Mouse (Mus musculus) heart, embryonic 11.5 days (tissue): Measurements from ENCODE around the gene Ripk3. TPM values are rescaled to one million over a fixed set of nuclear protein-coding genes. Genes with fewer than 3 reads are reported as not detected.

ENCODE experiments used
- ATAC-seq: fragments of 200-750 bp; cut with Nextera tagmentation; replicated peaks from 2 replicates; pipeline ENCODE4 v1.8.0; 2017; ENCODE audit warnings: moderate library complexity; ENCODE audit not compliant: insufficient number of reproducible peaks, low FRiP score, low TSS enrichment
- H3K27ac ChIP-seq: fragments of 300-500 bp; sonication (generic); 2 replicates; pipeline ENCODE4 v1.5.1; 2014; ENCODE audit warnings: mild to moderate bottlenecking, low read depth, low read length
- H3K27me3 ChIP-seq: fragments of 300-500 bp; sonication (generic); 2 replicates; pipeline ENCODE4 v1.6.1; 2014; ENCODE audit warnings: mild to moderate bottlenecking, low read length, mixed read lengths; ENCODE audit not compliant: control insufficient read depth, insufficient read depth
- H3K36me3 ChIP-seq: fragments of 300-500 bp; sonication (generic); 2 replicates; pipeline ENCODE4 v1.6.1; 2014; ENCODE audit warnings: mild to moderate bottlenecking, low read length, moderate library complexity, mixed read lengths; ENCODE audit not compliant: control insufficient read depth, insufficient read depth
- H3K4me1 ChIP-seq: fragments of 300-500 bp; sonication (generic); 2 replicates; pipeline ENCODE4 v1.6.1; 2014; ENCODE audit warnings: low read length; ENCODE audit not compliant: control insufficient read depth, insufficient read depth
- H3K4me2 ChIP-seq: fragments of 300-500 bp; sonication (generic); 2 replicates; pipeline ENCODE4 v1.6.1; 2014; ENCODE audit warnings: mild to moderate bottlenecking, moderate library complexity
- H3K4me3 ChIP-seq: fragments of 300-500 bp; sonication (generic); 2 replicates; pipeline ENCODE4 v1.5.1; 2014; ENCODE audit warnings: low read depth, low read length
- H3K9ac ChIP-seq: fragments of 300-500 bp; sonication (generic); 2 replicates; pipeline ENCODE4 v1.6.1; 2014; ENCODE audit warnings: mild to moderate bottlenecking, low read depth, low read length, moderate library complexity
- H3K9me3 ChIP-seq: fragments of 300-500 bp; sonication (generic); replicated peaks from 2 replicates; pipeline ENCODE4 v1.6.1; 2016; ENCODE audit warnings: low read length; ENCODE audit not compliant: control insufficient read depth
- WGBS: fragments of 180-500 bp; shearing (Covaris S2); extraction: QIAGEN DNeasy Blood & Tissue Kit; methylation state at CpG from one replicate; pipeline ENCODE4 v1.1.7; 2014; ENCODE audit not compliant: insufficient replicate concordance; 5-methylcytosine and 5-hydroxymethylcytosine counted together
- polyA plus RNA-seq: library from polyadenylated mRNA; unstranded; fragments of >200 nt; fragmentation: Nextera tagmentation; extraction: Ambion mirVana; gene quantifications from 2 replicates; pipeline ENCODE4 v1.2.1, GENCODE M21; 2014

The Ripk3 gene
- polyA plus RNA-seq, 1 experiment from 2014 or later = 19.6 TPM

- H3K27ac ChIP-seq = no peak overlapping the region
- 24% methylated on average over 3 of the region's 3 CpGs for WGBS
- no peaks in the 10 kb centered on the region for H3K36me3 ChIP-seq
- ATAC-seq = no peak
- no peak overlapping the region for H3K9ac ChIP-seq
- peaks cover 18% of the 10 kb centered on the region for H3K4me1 ChIP-seq
- no peak overlapping the region for H3K4me3 ChIP-seq
- H3K4me2 ChIP-seq = no peak overlapping the region
- H3K9me3 ChIP-seq = no peaks in the 10 kb centered on the region
- peaks cover 9% of the 10 kb centered on the region for H3K27me3 ChIP-seq
These were observed 11.5 kb downstream of the Ripk3 start for GRCm38 (mm10) chr14:55777176-55777575.

GRCm38 (mm10) chr14:55776711-55777110 is 12.0 kb downstream of the Ripk3 start:
- Histone ChIP-seq H3K36me3 (no peaks in the 10 kb centered on the region), H3K9me3 (no peaks in the 10 kb centered on the region), H3K27ac (no peak overlapping the region), H3K4me1 (peaks cover 18% of the 10 kb centered on the region), H3K9ac (no peak overlapping the region), H3K4me3 (no peak overlapping the region), H3K4me2 (no peak overlapping the region; the same call in 1 of the 2 replicates), H3K27me3 (peaks cover 8% of the 10 kb centered on the region)
- 55% methylated on average over 7 of the region's 7 CpGs for WGBS
- no peak for ATAC-seq

DNA sequence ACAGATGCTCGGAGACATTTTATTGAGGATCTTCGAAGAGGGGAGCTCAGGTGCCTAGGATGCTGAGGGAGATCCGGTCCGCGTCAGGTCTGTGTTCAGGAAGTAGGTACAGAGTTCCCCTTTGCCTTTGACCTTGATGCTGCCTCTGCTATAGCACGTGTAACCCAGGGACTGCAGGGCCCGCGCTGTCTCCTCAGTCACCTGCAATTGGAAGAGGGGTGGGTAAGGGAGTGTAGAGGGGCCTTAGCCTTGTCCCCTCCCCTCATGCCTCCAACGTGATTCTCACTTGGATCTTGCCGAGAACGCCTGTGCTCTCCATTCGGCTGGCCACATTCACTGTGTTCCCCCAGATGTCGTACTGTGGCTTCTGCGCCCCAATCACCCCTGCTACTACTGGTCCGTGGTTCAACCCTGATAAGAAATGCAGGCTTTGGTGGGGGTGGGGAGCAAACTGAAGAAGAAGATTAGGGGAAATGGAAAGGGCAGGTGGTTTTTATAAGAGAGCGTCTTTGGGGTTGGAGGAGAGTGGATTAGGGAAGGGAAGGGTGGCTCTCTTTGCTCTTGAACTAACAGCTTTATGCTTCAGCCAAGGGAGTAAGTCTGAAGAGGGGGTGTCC is 19.5 kb downstream of the Ripk3 start:
- no peak for ATAC-seq
- H3K27me3 ChIP-seq = peaks cover 29% of the 10 kb centered on the region
- no peak overlapping the region for H3K27ac ChIP-seq
- H3K9me3 ChIP-seq = no peaks in the 10 kb centered on the region
- no peak overlapping the region for H3K4me3 ChIP-seq
- WGBS = 60% methylated on average over 16 of the region's 16 CpGs
- H3K9ac ChIP-seq = no peak overlapping the region
- H3K4me2 ChIP-seq = no peak overlapping the region
- peaks cover 4% of the 10 kb centered on the region for H3K4me1 ChIP-seq
- H3K36me3 ChIP-seq = no peaks in the 10 kb centered on the region

GRCm38 (mm10) chr14:55768555-55768954 is 20.1 kb downstream of the Ripk3 start:
- Histone ChIP-seq H3K27me3 (peaks cover 29% of the 10 kb centered on the region), H3K4me3 (no peak overlapping the region), H3K27ac (no peak overlapping the region), H3K9me3 (no peaks in the 10 kb centered on the region), H3K4me2 (no peak overlapping the region), H3K36me3 (no peaks in the 10 kb centered on the region), H3K9ac (no peak overlapping the region), H3K4me1 (peaks cover 4% of the 10 kb centered on the region)
- ATAC-seq = no peak
- WGBS = 74% methylated on average over 6 of the region's 6 CpGs

DNA sequence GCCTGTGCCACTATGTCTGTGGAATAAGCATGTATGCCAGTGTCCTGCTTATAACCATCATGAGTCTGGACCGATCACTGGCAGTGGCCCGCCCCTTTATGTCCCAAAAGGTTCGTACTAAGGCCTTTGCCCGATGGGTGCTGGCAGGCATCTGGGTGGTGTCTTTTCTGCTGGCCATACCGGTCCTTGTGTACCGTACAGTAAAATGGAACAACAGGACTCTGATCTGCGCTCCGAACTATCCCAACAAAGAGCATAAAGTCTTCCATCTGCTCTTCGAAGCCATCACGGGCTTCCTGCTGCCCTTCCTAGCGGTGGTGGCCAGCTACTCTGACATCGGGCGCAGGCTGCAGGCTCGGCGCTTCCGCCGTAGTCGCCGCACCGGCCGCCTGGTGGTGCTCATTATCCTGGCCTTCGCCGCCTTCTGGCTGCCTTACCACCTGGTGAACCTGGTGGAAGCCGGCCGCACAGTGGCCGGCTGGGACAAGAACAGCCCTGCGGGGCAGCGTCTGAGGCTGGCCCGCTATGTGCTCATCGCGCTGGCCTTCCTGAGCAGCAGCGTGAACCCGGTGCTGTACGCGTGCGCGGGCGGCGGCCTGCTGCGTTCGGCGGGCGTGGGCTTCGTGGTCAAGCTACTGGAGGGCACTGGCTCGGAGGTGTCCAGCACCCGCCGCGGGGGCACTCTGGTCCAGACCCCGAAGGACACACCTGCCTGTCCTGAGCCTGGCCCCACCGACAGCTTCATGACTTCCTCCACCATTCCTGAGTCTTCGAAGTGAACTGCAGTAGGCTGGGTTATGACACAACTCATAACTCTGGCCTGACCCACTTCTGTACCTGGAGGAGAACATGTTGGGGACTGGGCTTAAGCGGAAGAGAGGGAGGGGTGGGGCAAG is 20.9 kb downstream of the Ripk3 start:
- ATAC-seq = peak; percentile 36; the same call in 1 of the 2 replicates
- Histone ChIP-seq H3K9me3 (no peaks in the 10 kb centered on the region), H3K9ac (peak overlapping the region; percentile 61; the same call in 1 of the 2 replicates), H3K4me3 (peak overlapping the region; percentile 27), H3K4me2 (peak overlapping the region; percentile 60), H3K27me3 (peaks cover 29% of the 10 kb centered on the region), H3K27ac (no peak overlapping the region), H3K36me3 (no peaks in the 10 kb centered on the region), H3K4me1 (peaks cover 11% of the 10 kb centered on the region)
- WGBS = 11% methylated on average over 52 of the region's 52 CpGs

GRCm38 (mm10) chr14:55765696-55766095 is 23.0 kb downstream of the Ripk3 start, which contains the start of gene Ltb4r1:
TSS of gene Ltb4r1 (plus strand) at chr14:55765962.
- Histone ChIP-seq H3K9me3 (no peaks in the 10 kb centered on the region), H3K4me1 (peaks cover 11% of the 10 kb centered on the region), H3K27me3 (peaks cover 38% of the 10 kb centered on the region), H3K4me3 (no peak within 1 kb of the TSS), H3K4me2 (no peak within 1 kb of the TSS), H3K27ac (no peak within 1 kb of the TSS), H3K36me3 (no peaks in the 10 kb centered on the region), H3K9ac (no peak within 1 kb of the TSS)
- ATAC-seq = no peak
- WGBS = 72% methylated on average over 4 of the region's 4 CpGs

DNA sequence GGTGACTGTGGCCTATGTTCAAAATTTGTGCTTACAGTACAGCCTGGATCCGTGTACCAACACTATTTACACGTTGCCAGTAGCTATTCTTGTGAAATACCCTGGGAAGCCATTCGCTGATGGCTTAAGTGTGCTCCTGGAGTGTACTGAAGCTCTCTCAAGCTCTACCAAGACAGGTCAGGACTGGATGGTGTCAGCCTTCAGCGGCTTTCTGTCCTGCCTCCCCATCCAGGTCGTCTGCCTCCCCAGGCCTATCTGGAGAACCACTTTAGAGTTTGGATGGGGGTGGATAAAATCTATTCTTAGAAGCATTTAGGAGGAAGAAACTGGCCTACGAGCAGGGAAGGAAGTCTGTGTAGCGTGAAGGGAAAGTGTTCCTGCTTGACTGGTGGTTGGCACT is 25.5 kb downstream of the Ripk3 start:
- ATAC-seq = no peak
- H3K9me3 ChIP-seq = no peaks in the 10 kb centered on the region
- WGBS = 27% methylated on average over 7 of the region's 7 CpGs
- no peak overlapping the region for H3K4me3 ChIP-seq
- H3K27me3 ChIP-seq = peaks cover 26% of the 10 kb centered on the region
- no peaks in the 10 kb centered on the region for H3K36me3 ChIP-seq
- no peak overlapping the region for H3K9ac ChIP-seq
- 0 out of 2 replicates have a peak overlapping the region, but pooled peaks have one; percentile 50 for H3K27ac ChIP-seq
- H3K4me1 ChIP-seq = peaks cover 14% of the 10 kb centered on the region
- peak overlapping the region; percentile 97 for H3K4me2 ChIP-seq

DNA sequence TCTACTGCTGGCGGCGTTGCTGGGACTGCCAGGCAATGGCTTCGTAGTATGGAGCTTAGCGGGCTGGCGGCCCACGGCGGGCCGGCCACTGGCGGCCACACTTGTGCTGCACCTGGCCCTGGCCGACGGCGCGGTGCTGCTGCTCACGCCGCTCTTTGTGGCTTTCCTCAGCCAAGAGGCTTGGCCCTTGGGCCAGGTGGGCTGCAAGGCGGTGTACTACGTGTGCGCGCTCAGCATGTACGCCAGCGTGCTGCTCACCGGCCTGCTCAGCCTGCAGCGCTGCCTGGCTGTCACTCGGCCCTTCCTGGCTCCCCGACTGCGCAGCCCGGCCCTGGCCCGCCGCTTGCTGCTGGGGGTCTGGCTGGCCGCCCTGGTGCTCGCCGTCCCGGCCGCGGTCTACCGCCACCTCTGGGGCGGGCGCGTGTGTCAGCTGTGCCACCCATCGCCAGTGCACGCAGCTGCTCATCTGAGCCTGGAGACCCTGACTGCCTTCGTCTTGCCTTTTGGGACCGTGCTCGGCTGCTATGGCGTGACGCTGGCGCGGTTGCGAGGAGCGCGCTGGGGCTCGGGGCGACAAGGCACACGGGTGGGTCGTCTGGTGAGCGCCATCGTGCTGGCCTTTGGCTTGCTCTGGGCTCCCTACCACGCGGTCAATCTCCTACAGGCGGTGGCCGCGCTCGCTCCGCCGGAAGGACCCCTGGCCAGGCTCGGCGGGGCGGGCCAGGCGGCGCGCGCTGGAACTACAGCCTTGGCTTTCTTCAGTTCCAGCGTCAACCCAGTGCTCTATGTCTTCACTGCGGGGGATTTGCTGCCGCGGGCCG is 26.5 kb downstream of the Ripk3 start:
- Histone ChIP-seq H3K9ac (peak overlapping the region; percentile 74), H3K9me3 (no peaks in the 10 kb centered on the region), H3K27ac (no peak overlapping the region), H3K4me3 (peak overlapping the region; percentile 50), H3K36me3 (no peaks in the 10 kb centered on the region), H3K4me2 (peak overlapping the region; percentile 97), H3K4me1 (peaks cover 17% of the 10 kb centered on the region), H3K27me3 (peaks cover 24% of the 10 kb centered on the region)
- WGBS = under 1% methylated on average over 76 of the region's 77 CpGs
- peak; percentile 55 for ATAC-seq
